Mouse (Mus musculus): ENCODE data around the gene Magi2. TPM values are rescaled to one million over a fixed set of nuclear protein-coding genes. Genes with fewer than 3 reads are reported as not detected.
"Not testable (repeated sequence)": the region's sequence is repeated elsewhere in the genome, so short reads cannot be mapped to it uniquely, and the experiment has no call there.

Gene Magi2
- polyA plus RNA-seq, 1 experiment from 2014 or later = 37.7 TPM

GRCm38 (mm10) chr5:20259719-20260118 lies 1032.9 kb downstream of the Magi2 start:
- WGBS = 77% methylated on average over 3 of the region's 3 CpGs
- H3K4me3 ChIP-seq (replicated peaks; ENCODE audit: low read length) = no peak overlapping the region

GRCm38 (mm10) chr5:20272680-20273079 lies 1045.8 kb downstream of the Magi2 start:
- H3K4me2 ChIP-seq (ENCODE audit: low read length); ATAC-seq; H3K27me3 ChIP-seq (replicated peaks; ENCODE audit: control insufficient read depth, insufficient read depth, low read length); H3K9me3 ChIP-seq (ENCODE audit: control insufficient read depth, low read length); H3K9ac ChIP-seq (replicated peaks; ENCODE audit: low read depth, low read length); H3K4me3 ChIP-seq (replicated peaks; ENCODE audit: low read length); H3K27ac ChIP-seq (ENCODE audit: low read length); H3K36me3 ChIP-seq (ENCODE audit: control insufficient read depth, insufficient read depth); H3K4me1 ChIP-seq (replicated peaks; ENCODE audit: control insufficient read depth, insufficient read depth, low read length): not testable (repeated sequence)
- WGBS = 95% methylated on average over 1 of the region's 1 CpGs

More at GRCm38 (mm10) chr5:20259719-20260118, 1032.9 kb downstream of the Magi2 start:
- Histone ChIP-seq H3K9ac (replicated peaks; ENCODE audit: low read depth, low read length) (no peak overlapping the region), H3K27ac (ENCODE audit: low read length) (no peak overlapping the region), H3K4me2 (ENCODE audit: low read length) (no peak overlapping the region), H3K9me3 (ENCODE audit: control insufficient read depth, low read length) (no peaks in the 10 kb centered on the region), H3K36me3 (ENCODE audit: control insufficient read depth, insufficient read depth) (no peaks in the 10 kb centered on the region), H3K27me3 (replicated peaks; ENCODE audit: control insufficient read depth, insufficient read depth, low read length) (no peaks in the 10 kb centered on the region), H3K4me1 (replicated peaks; ENCODE audit: control insufficient read depth, insufficient read depth, low read length) (peaks cover 5% of the 10 kb centered on the region)
- no peak for ATAC-seq

- 77% methylated on average over 2 of the region's 2 CpGs for WGBS
Observed at GRCm38 (mm10) chr5:20275632-20276031, 1048.8 kb downstream of the Magi2 start.

GRCm38 (mm10) chr5:20285080-20285840 lies 1058.4 kb downstream of the Magi2 start:
- Histone ChIP-seq H3K36me3 (ENCODE audit: control insufficient read depth, insufficient read depth) (no peaks in the 10 kb centered on the region), H3K9ac (replicated peaks; ENCODE audit: low read depth, low read length) (no peak overlapping the region), H3K4me1 (replicated peaks; ENCODE audit: control insufficient read depth, insufficient read depth, low read length) (peaks cover 5% of the 10 kb centered on the region), H3K4me3 (replicated peaks; ENCODE audit: low read length) (no peak overlapping the region), H3K9me3 (ENCODE audit: control insufficient read depth, low read length) (no peaks in the 10 kb centered on the region), H3K27ac (ENCODE audit: low read length) (peak overlapping the region; percentile 13; the same call in 1 of the 2 replicates), H3K27me3 (replicated peaks; ENCODE audit: control insufficient read depth, insufficient read depth, low read length) (no peaks in the 10 kb centered on the region), H3K4me2 (ENCODE audit: low read length) (no peak overlapping the region)
- WGBS = 38% methylated on average over 8 of the region's 8 CpGs
- peak; percentile 92 for ATAC-seq

More at GRCm38 (mm10) chr5:20275632-20276031, 1048.8 kb downstream of the Magi2 start:
- H3K9ac ChIP-seq (replicated peaks; ENCODE audit: low read depth, low read length) = no peak overlapping the region
- no peak for ATAC-seq
- no peak overlapping the region for H3K4me3 ChIP-seq (replicated peaks; ENCODE audit: low read length)
- H3K4me2 ChIP-seq (ENCODE audit: low read length) = no peak overlapping the region
- H3K9me3 ChIP-seq (ENCODE audit: control insufficient read depth, low read length) = no peaks in the 10 kb centered on the region
- no peak overlapping the region for H3K27ac ChIP-seq (ENCODE audit: low read length)
- no peaks in the 10 kb centered on the region for H3K27me3 ChIP-seq (replicated peaks; ENCODE audit: control insufficient read depth, insufficient read depth, low read length)
- H3K4me1 ChIP-seq (replicated peaks; ENCODE audit: control insufficient read depth, insufficient read depth, low read length) = no peaks in the 10 kb centered on the region
- no peaks in the 10 kb centered on the region for H3K36me3 ChIP-seq (ENCODE audit: control insufficient read depth, insufficient read depth)

- ATAC-seq = no peak
- Histone ChIP-seq H3K9ac (replicated peaks; ENCODE audit: low read depth, low read length) (no peak overlapping the region), H3K27me3 (replicated peaks; ENCODE audit: control insufficient read depth, insufficient read depth, low read length) (no peaks in the 10 kb centered on the region), H3K4me3 (replicated peaks; ENCODE audit: low read length) (no peak overlapping the region), H3K4me1 (replicated peaks; ENCODE audit: control insufficient read depth, insufficient read depth, low read length) (no peaks in the 10 kb centered on the region), H3K9me3 (ENCODE audit: control insufficient read depth, low read length) (no peaks in the 10 kb centered on the region), H3K36me3 (ENCODE audit: control insufficient read depth, insufficient read depth) (no peaks in the 10 kb centered on the region), H3K27ac (ENCODE audit: low read length) (no peak overlapping the region), H3K4me2 (ENCODE audit: low read length) (no peak overlapping the region)
- 73% methylated on average over 11 of the region's 11 CpGs for WGBS
Observed at GRCm38 (mm10) chr5:20294521-20294920, 1067.7 kb downstream of the Magi2 start.

- Histone ChIP-seq H3K27me3 (replicated peaks; ENCODE audit: control insufficient read depth, insufficient read depth, low read length) (no peaks in the 10 kb centered on the region), H3K4me1 (replicated peaks; ENCODE audit: control insufficient read depth, insufficient read depth, low read length) (no peaks in the 10 kb centered on the region), H3K36me3 (ENCODE audit: control insufficient read depth, insufficient read depth) (no peaks in the 10 kb centered on the region), H3K27ac (ENCODE audit: low read length) (no peak overlapping the region), H3K9me3 (ENCODE audit: control insufficient read depth, low read length) (no peaks in the 10 kb centered on the region), H3K9ac (replicated peaks; ENCODE audit: low read depth, low read length) (no peak overlapping the region), H3K4me2 (ENCODE audit: low read length) (no peak overlapping the region), H3K4me3 (replicated peaks; ENCODE audit: low read length) (no peak overlapping the region)
- WGBS = 78% methylated on average over 6 of the region's 6 CpGs
- ATAC-seq = no peak
Observed at GRCm38 (mm10) chr5:20299816-20300215, 1073.0 kb downstream of the Magi2 start.

- no peaks in the 10 kb centered on the region for H3K4me1 ChIP-seq (replicated peaks; ENCODE audit: control insufficient read depth, insufficient read depth, low read length)
- no peaks in the 10 kb centered on the region for H3K9me3 ChIP-seq (ENCODE audit: control insufficient read depth, low read length)
- 79% methylated on average over 8 of the region's 8 CpGs for WGBS
- H3K4me2 ChIP-seq (ENCODE audit: low read length) = no peak overlapping the region
- H3K27me3 ChIP-seq (replicated peaks; ENCODE audit: control insufficient read depth, insufficient read depth, low read length) = no peaks in the 10 kb centered on the region
- H3K36me3 ChIP-seq (ENCODE audit: control insufficient read depth, insufficient read depth) = no peaks in the 10 kb centered on the region
- H3K9ac ChIP-seq (replicated peaks; ENCODE audit: low read depth, low read length) = no peak overlapping the region
- no peak overlapping the region for H3K4me3 ChIP-seq (replicated peaks; ENCODE audit: low read length)
- no peak overlapping the region for H3K27ac ChIP-seq (ENCODE audit: low read length)
- no peak for ATAC-seq
Observed at GRCm38 (mm10) chr5:20303056-20303965, 1076.5 kb downstream of the Magi2 start.

GRCm38 (mm10) chr5:20320970-20321369 lies 1094.1 kb downstream of the Magi2 start:
- ATAC-seq = no peak
- Histone ChIP-seq H3K4me2 (ENCODE audit: low read length) (no peak overlapping the region), H3K4me3 (replicated peaks; ENCODE audit: low read length) (no peak overlapping the region), H3K36me3 (ENCODE audit: control insufficient read depth, insufficient read depth) (no peaks in the 10 kb centered on the region), H3K9ac (replicated peaks; ENCODE audit: low read depth, low read length) (no peak overlapping the region), H3K27me3 (replicated peaks; ENCODE audit: control insufficient read depth, insufficient read depth, low read length) (no peaks in the 10 kb centered on the region), H3K27ac (ENCODE audit: low read length) (no peak overlapping the region), H3K9me3 (ENCODE audit: control insufficient read depth, low read length) (no peaks in the 10 kb centered on the region), H3K4me1 (replicated peaks; ENCODE audit: control insufficient read depth, insufficient read depth, low read length) (peaks cover 2% of the 10 kb centered on the region; the same call in 1 of the 2 replicates)
- WGBS = 89% methylated on average over 2 of the region's 2 CpGs

- 42% methylated on average over 2 of the region's 2 CpGs for WGBS
- Histone ChIP-seq H3K27me3 (replicated peaks; ENCODE audit: control insufficient read depth, insufficient read depth, low read length) (no peaks in the 10 kb centered on the region), H3K27ac (ENCODE audit: low read length) (no peak overlapping the region), H3K36me3 (ENCODE audit: control insufficient read depth, insufficient read depth) (no peaks in the 10 kb centered on the region), H3K4me1 (replicated peaks; ENCODE audit: control insufficient read depth, insufficient read depth, low read length) (peaks cover 2% of the 10 kb centered on the region; the same call in 1 of the 2 replicates), H3K4me3 (replicated peaks; ENCODE audit: low read length) (no peak overlapping the region), H3K9ac (replicated peaks; ENCODE audit: low read depth, low read length) (no peak overlapping the region), H3K4me2 (ENCODE audit: low read length) (no peak overlapping the region), H3K9me3 (ENCODE audit: control insufficient read depth, low read length) (no peaks in the 10 kb centered on the region)
- no peak for ATAC-seq
Observed at GRCm38 (mm10) chr5:20325290-20325689, 1098.5 kb downstream of the Magi2 start.
